Mouse (Mus musculus) liver, adult 2 months (tissue): Measurements from ENCODE around the gene Rab4a.

Experiments
- CTCF ChIP-seq: fragments of 200-500 bp; IDR thresholded peaks from 2 replicates; pipeline ENCODE4 v1.5.1; 2011; ENCODE audit warnings: low read depth, low read length, control low read depth
- POLR2A ChIP-seq: fragments of 200-500 bp; IDR thresholded peaks from 2 replicates; pipeline ENCODE4 v1.6.1; 2011; ENCODE audit warnings: low read length, control low read depth; ENCODE audit not compliant: insufficient read depth; ENCODE audit errors: extremely low read depth

- TF ChIP-seq CTCF: no peak
- no peak for TF ChIP-seq POLR2A
Measured at GRCm38 (mm10) chr8:123838496-123838895, 32.7 kb downstream of the Rab4a start.
